Mouse (Mus musculus) erythroblast, embryonic 14.5 days (primary cell): ENCODE measurements around the gene Smim20.

Source experiments
- GATA1 ChIP-seq: IDR thresholded peaks from 2 replicates; pipeline ENCODE4 v1.6.1; 2012; ENCODE audit warnings: low read length, inconsistent platforms, mixed read lengths
- TAL1 ChIP-seq: IDR thresholded peaks from 3 replicates; pipeline ENCODE4 v1.6.1; 2012; ENCODE audit warnings: low read length, inconsistent platforms, mixed read lengths

- TF ChIP-seq GATA1 = no peak
- TF ChIP-seq TAL1 = no peak
Measured at GRCm38 (mm10) chr5:53317885-53318466, 51.1 kb downstream of the Smim20 start.
